Mouse (Mus musculus) lung, embryonic 16.5 days (tissue): ENCODE measurements at regions not wholly inside any gene's neighbourhood (a gene's known extent, or its start where the extent isn't known, plus 50 kb on each side); places are given as distances from the start of the nearest gene placed in this dataset.

Source experiments
- ATAC-seq: fragments of 200-750 bp; cut with Nextera tagmentation; 2 replicates; pipeline ENCODE4 v1.8.0; 2017; ENCODE audit warnings: low read depth, mild to moderate bottlenecking, moderate library complexity
- H3K27ac ChIP-seq: fragments of 300-500 bp; sonication (generic); 2 replicates; pipeline ENCODE4 v1.5.1; 2014; ENCODE audit warnings: mild to moderate bottlenecking, control low read depth, low read length
- H3K27me3 ChIP-seq: fragments of 300-500 bp; sonication (generic); 2 replicates; pipeline ENCODE4 v1.6.1; 2014; ENCODE audit warnings: low read depth, low read length, mixed read lengths; ENCODE audit not compliant: control insufficient read depth, insufficient read depth
- H3K36me3 ChIP-seq: fragments of 300-500 bp; sonication (generic); 2 replicates; pipeline ENCODE4 v1.6.1; 2014; ENCODE audit warnings: low read length; ENCODE audit not compliant: control insufficient read depth, insufficient read depth
- H3K4me1 ChIP-seq: fragments of 300-500 bp; sonication (generic); replicated peaks from 2 replicates; pipeline ENCODE4 v1.6.1; 2014; ENCODE audit warnings: low read length, mixed read lengths; ENCODE audit not compliant: control insufficient read depth, insufficient read depth
- H3K4me2 ChIP-seq: fragments of 300-500 bp; sonication (generic); 2 replicates; pipeline ENCODE4 v1.6.1; 2014; ENCODE audit warnings: low read depth, low read length, control low read depth
- H3K4me3 ChIP-seq: fragments of 300-500 bp; sonication (generic); 2 replicates; pipeline ENCODE4 v1.5.1; 2014; ENCODE audit warnings: mild to moderate bottlenecking, low read length, control low read depth
- H3K9ac ChIP-seq: fragments of 300-500 bp; sonication (generic); 2 replicates; pipeline ENCODE4 v1.6.1; 2014; ENCODE audit warnings: low read length, control low read depth
- H3K9me3 ChIP-seq: fragments of 300-500 bp; sonication (generic); 2 replicates; pipeline ENCODE4 v1.6.1; 2016; ENCODE audit warnings: low read length; ENCODE audit not compliant: control insufficient read depth
- WGBS: fragments of 180-500 bp; shearing (Covaris S2); extraction: QIAGEN DNeasy Blood & Tissue Kit; methylation state at CpG from one replicate; pipeline ENCODE4 v1.1.7; 2014; 5-methylcytosine and 5-hydroxymethylcytosine counted together

DNA sequence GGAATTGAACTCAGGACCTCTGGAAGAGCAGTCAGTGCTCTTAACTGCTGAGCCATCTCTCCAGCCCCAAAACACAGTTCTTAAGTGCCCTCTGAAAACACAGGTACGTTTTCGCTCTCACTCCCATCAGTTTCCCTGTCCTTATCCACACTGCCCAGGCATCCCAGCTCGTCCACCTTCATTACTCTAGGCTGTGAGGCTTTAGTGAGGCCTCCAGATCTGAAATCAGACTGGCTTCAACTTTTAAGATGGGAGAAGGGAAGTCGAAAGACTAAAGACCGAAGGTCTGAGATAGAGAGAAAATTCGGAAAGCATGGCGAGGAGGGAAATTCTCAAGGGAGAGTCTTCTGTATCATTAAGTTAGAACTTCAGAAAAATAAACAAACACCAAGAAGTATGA is 54.8 kb upstream of the Tet2 start:
- no peak for ATAC-seq
- H3K4me2 ChIP-seq: no peak overlapping the region
- no peak overlapping the region for H3K27ac ChIP-seq
- H3K36me3 ChIP-seq: no peaks in the 10 kb centered on the region
- H3K9me3 ChIP-seq: no peaks in the 10 kb centered on the region
- peaks cover 10% of the 10 kb centered on the region for H3K4me1 ChIP-seq
- H3K4me3 ChIP-seq: no peak overlapping the region
- H3K9ac ChIP-seq: no peak overlapping the region
- H3K27me3 ChIP-seq: no peaks in the 10 kb centered on the region
- WGBS: 83% methylated on average over 7 of the region's 7 CpGs

DNA sequence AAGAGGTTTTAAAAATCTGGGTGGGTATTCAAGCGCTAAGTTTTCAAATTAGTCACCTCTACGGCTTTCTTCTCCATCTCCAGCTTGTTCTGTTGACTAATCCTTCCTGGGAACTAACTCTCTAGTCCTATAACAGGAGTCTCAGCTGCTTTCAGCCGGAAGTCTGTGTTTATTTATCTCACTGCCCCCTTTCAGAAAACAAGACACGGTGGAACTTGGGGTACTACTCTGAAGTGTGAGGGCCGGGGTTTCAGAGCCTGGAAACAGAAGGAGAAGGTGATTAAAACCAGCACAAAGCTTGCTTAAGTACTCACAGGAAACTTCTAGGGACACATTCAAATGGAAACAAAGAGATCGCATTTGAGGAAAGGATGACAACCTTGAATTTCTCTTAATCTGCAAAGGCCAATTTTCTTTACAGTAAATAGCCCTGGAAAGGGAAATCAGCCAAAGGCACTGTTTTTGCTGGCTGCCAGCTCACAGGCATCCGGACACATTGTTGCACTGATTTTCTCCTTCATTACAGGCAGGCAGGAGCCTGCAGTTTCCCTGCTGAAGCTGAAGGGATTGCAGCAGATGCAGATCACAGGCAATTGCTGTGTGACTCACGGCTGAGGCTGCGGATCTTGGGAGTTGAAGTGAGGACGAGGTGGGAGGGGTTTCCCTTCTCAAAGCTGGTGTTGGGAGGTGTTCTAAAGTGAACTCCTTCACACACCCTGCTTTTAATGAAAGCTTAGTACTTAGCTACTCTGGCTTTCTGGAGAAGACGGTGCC is 55.7 kb upstream of the Tet2 start:
- Histone ChIP-seq H3K4me3 (no peak overlapping the region), H3K9me3 (no peaks in the 10 kb centered on the region), H3K27me3 (no peaks in the 10 kb centered on the region), H3K4me2 (peak overlapping the region; percentile 33; the same call in 1 of the 2 replicates), H3K27ac (peak overlapping the region; percentile 9; the same call in 1 of the 2 replicates), H3K4me1 (peaks cover 10% of the 10 kb centered on the region), H3K9ac (0 out of 2 replicates have a peak overlapping the region, but pooled peaks have one; percentile 5), H3K36me3 (no peaks in the 10 kb centered on the region)
- WGBS: 14% methylated on average over 11 of the region's 11 CpGs
- peak; percentile 76 for ATAC-seq

DNA sequence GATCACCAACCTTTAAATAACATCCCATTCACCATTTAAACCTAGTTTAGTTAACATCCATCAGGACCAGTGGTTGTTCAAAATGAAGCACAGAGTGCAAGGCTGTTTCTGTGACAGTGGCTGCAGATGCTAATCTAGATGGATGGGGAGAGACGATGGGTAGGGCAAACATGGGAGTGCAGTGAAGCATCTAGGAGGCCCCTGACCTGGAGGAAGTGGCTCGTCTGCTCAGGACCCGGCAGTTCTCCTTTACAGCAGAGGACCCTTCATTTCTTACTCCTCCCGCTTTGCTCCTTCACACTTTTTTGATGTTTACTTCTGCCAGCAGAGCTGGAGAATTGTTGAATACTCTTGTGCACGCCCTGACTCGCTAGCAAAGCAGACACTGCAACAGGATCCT is 60.5 kb upstream of the Tet2 start:
- no peak for ATAC-seq
- Histone ChIP-seq H3K4me3 (no peak overlapping the region), H3K27ac (no peak overlapping the region), H3K27me3 (no peaks in the 10 kb centered on the region), H3K36me3 (no peaks in the 10 kb centered on the region), H3K4me1 (peaks cover 8% of the 10 kb centered on the region), H3K4me2 (no peak overlapping the region), H3K9me3 (no peaks in the 10 kb centered on the region), H3K9ac (no peak overlapping the region)
- WGBS: 70% methylated on average over 6 of the region's 6 CpGs

DNA sequence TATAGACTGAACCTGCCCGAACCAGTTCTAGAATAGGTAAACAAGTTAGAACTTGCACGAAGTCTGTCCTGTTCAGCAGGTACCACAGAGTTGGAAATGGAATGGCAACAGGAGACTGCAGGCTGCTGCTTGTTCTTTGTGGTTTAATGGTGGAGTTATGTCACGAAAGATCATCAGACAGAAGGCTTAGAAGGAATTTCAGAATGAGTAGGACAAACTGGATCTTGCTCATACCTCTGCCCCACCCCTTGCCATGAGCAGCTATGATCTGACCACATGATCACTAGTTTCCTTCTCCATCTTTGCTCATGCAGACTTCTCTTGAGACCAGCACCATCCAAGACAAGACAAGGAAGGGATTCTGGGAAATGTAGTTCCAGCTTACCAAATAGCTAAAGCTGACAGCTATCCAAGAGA is 63.9 kb upstream of the Tet2 start:
- 64% methylated on average over 3 of the region's 3 CpGs for WGBS
- Histone ChIP-seq H3K4me2 (no peak overlapping the region), H3K9ac (no peak overlapping the region), H3K4me1 (no peaks in the 10 kb centered on the region), H3K9me3 (no peaks in the 10 kb centered on the region), H3K36me3 (no peaks in the 10 kb centered on the region), H3K27me3 (no peaks in the 10 kb centered on the region), H3K27ac (no peak overlapping the region), H3K4me3 (no peak overlapping the region)
- no peak for ATAC-seq

DNA sequence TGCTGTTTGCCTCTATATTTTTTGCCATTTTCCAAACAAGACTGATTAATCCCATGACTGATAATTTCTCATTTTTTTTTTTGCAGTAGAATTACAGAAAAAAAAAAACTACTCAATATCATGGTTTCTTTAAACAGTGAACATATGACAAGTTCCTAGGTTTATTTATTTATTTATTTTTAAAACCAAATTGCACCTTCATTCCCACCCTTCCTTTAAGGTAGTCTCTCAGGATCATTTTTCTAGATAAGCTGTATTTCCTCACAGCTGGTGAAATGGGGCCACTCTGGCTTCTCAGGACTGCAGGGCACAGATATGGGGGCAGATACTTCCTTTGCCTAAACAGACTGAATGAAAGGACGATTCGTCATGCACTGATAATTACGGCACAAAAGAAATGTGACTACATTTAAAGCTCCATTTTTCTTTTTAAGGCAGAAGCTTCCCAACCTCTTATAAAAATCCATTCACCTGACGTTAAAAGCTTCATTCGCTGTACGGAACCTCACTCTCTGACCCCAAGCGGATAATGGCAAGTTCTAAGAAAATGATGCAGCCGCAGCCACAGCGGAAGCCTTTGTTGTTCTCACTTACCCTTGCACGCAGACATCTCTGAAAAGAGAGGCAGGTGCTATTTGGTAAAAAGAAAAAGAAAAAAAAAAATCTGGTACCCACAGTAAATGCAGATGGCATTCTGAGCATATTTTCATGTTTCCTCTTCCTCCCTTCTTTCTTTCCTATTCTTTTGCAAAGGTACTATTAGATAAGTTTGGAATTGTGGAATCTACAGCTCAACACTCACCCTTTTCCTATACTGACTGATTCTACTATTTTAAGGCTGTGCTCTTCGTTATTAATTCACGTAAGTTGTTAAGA is 69.1 kb upstream of the Tet2 start:
- H3K27ac ChIP-seq: no peak overlapping the region
- H3K27me3 ChIP-seq: no peaks in the 10 kb centered on the region
- H3K4me2 ChIP-seq: no peak overlapping the region
- no peak for ATAC-seq
- H3K36me3 ChIP-seq: no peaks in the 10 kb centered on the region
- H3K9ac ChIP-seq: no peak overlapping the region
- H3K4me3 ChIP-seq: no peak overlapping the region
- H3K9me3 ChIP-seq: no peaks in the 10 kb centered on the region
- WGBS: 62% methylated on average over 12 of the region's 12 CpGs
- no peaks in the 10 kb centered on the region for H3K4me1 ChIP-seq

DNA sequence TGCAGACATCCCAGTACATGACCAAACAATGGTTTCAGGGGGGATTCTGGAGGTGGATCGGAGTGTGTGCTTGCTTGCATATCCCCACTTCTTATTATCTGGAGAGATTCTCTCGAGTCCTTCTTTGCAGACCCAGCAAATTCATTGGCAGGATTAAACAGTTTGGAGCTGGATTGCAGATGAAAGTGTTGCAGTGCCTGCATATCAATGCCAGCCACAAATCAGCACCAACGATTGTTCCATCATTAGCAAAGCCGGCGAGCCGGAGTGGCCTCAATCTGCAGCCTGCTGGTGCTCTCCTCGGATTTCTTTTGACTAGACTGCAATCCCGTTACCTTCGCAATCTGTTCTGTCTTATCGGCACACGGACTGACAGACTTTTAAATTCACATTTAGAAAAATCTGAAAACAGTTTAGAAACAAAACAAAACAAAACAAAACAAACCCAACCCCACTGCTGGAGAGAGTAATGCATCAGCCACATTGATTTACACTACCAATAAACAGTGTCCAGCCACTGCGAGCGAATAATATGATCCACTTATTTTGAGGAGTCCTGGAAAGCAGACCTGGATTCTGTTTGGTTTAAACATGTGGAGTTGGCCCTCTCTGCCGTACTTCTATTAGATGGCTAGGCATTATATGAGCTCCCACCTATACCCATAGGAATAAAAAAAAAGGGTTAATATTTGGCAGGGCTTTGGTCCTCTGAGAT is 69.9 kb upstream of the Tet2 start:
- WGBS: 45% methylated on average over 14 of the region's 14 CpGs
- no peaks in the 10 kb centered on the region for H3K36me3 ChIP-seq
- no peak overlapping the region for H3K4me2 ChIP-seq
- H3K4me3 ChIP-seq: no peak overlapping the region
- no peaks in the 10 kb centered on the region for H3K27me3 ChIP-seq
- H3K9me3 ChIP-seq: no peaks in the 10 kb centered on the region
- no peak overlapping the region for H3K27ac ChIP-seq
- no peak for ATAC-seq
- H3K9ac ChIP-seq: no peak overlapping the region
- H3K4me1 ChIP-seq: no peaks in the 10 kb centered on the region

DNA sequence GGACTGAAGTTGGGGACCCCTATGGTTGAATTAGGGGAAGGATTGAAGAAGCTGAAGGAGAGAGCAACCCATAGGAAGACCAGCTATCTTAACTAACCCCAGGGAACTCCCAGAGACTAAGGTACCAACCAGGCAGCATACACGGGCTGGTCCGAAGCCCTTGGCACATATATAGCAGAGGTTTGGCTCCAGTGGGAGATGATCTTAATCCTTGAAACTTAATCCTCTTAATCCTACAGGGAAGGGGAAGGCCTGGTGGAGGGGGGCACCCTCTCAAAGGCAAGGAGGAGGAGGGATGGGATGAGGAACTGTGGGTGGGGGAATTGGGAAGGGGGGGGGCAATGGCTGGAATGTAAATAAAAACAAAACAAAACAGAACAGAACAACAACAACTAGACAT is 72.1 kb upstream of the Tet2 start:
- Histone ChIP-seq H3K36me3 (no peaks in the 10 kb centered on the region), H3K4me3 (no peak overlapping the region), H3K27ac (no peak overlapping the region), H3K9me3 (no peaks in the 10 kb centered on the region), H3K4me2 (no peak overlapping the region), H3K9ac (no peak overlapping the region), H3K27me3 (no peaks in the 10 kb centered on the region), H3K4me1 (no peaks in the 10 kb centered on the region)
- 91% methylated on average over 2 of the region's 2 CpGs for WGBS
- no peak for ATAC-seq

DNA sequence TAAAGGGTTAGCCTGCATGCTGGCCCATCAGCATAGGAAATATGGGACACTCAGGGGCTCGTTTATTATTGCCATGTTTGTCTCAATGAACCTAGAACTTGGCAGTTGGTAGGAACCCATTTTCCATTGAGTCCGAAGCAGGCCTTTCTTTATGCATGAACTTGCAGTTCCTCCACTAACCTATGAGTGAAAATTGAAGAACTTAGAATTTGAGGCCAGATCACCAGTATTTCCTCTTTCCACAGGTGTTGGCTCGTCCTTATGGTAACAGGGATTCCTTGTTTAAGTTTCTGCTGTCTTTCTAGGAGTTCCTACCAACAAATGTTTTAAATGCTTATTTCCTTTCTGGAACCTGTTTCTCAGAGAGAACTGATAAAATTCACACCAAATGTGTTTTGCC is 73.6 kb upstream of the Tet2 start:
- Histone ChIP-seq H3K4me1 (no peaks in the 10 kb centered on the region), H3K36me3 (no peaks in the 10 kb centered on the region), H3K9ac (no peak overlapping the region), H3K4me3 (no peak overlapping the region), H3K27me3 (no peaks in the 10 kb centered on the region), H3K27ac (no peak overlapping the region), H3K9me3 (no peaks in the 10 kb centered on the region), H3K4me2 (no peak overlapping the region)
- 78% methylated on average over 3 of the region's 3 CpGs for WGBS
- ATAC-seq: no peak

DNA sequence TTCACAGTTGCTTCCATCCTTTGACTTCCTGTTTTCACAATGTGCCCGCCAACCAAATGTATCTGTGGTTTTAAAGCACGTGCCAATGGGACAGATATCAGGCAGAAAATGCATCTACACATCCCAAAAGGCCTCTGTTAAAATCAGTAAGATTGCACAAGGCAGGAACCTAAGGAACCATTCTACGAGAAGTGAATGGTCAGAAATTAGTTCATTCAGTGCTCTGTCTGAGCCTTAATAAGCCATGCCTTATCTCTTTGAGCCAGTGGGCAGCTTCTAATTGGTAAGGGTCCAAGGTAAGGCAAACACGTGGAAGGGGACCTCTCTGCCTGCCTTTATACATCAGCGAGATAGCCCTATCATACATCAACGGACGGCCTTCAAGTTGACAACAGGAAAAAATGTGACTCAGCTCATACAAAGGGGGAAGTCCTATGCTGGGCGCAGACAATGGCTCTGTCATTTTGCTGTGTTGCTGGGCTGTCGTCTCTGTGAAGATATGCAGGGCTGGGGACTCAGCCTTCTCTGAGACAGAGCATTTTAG is 78.3 kb upstream of the Tet2 start:
- Histone ChIP-seq H3K27ac (no peak overlapping the region), H3K9ac (no peak overlapping the region), H3K27me3 (no peaks in the 10 kb centered on the region), H3K4me2 (no peak overlapping the region), H3K9me3 (no peaks in the 10 kb centered on the region), H3K4me1 (no peaks in the 10 kb centered on the region), H3K4me3 (no peak overlapping the region), H3K36me3 (no peaks in the 10 kb centered on the region)
- peak; percentile 66 for ATAC-seq
- 50% methylated on average over 9 of the region's 9 CpGs for WGBS
